10 mouse cellular contexts compared by ENCODE assay signal in the genomic region with DNA sequence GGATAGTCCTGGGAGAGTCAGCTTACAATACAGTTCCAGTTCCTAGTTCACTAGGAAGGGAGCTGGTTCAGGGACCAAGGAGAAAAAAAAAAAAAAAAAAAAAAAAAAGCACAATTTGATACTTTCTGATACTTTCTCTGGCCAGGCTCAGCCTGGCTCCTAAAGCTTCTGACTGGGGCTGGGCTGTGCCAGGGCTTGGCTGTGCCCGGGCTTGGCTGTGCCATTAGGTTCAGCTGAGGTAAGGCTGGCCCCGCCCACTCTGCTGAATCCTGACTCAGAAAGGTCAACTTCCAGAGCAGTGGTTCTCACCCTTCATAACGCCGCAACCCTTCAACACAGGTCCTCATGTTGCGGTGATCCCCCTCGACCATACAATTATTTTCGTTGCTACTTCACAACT. TPM values are rescaled to one million over a fixed set of nuclear protein-coding genes. Genes with fewer than 3 reads are reported as not detected.
A peak's percentile ranks its signal among the peaks of the same experiment; 100 is the strongest.
DNase-seq lines count a peak whose midpoint lies in the region; ATAC-seq and TF ChIP-seq lines count a peak whose summit lies in the region.
"Had no signal": no experiment of that assay in that cellular context is flagged by ENCODE, and none has a peak within 500 bp of the region (broad histone marks: within the 10 kb centered on the region; RNA-seq: fewer than 3 reads in every experiment).

No protein-coding gene starts in this region.

- TF ChIP-seq POLR2A in lung, adult 2 months (IDR thresholded peaks at IDR 0.05; ENCODE audit: borderline replicate concordance, extremely low read depth, low read depth, low read length) = no peak

- H3K9me3 ChIP-seq in midbrain, embryonic 15.5 days = no peaks in the 10 kb centered on the region
- no peaks in the 10 kb centered on the region for H3K9me3 ChIP-seq in midbrain, embryonic 10.5 days (replicated peaks)
- H3K9me3 ChIP-seq: limb, embryonic 12.5 days had no signal

- H3K36me3 ChIP-seq in midbrain, embryonic 15.5 days (replicated peaks) = no peaks in the 10 kb centered on the region
- H3K36me3 ChIP-seq in midbrain, embryonic 10.5 days = no peaks in the 10 kb centered on the region
- H3K36me3 ChIP-seq: limb, embryonic 12.5 days had no signal

- no peak for TF ChIP-seq CTCF in lung, adult 2 months (IDR thresholded peaks at IDR 0.05; ENCODE audit: insufficient read depth, low read length)

- WGBS in lung, adult 2 months = 70% methylated on average over 7 of the region's 7 CpGs
- WGBS in midbrain, embryonic 15.5 days = 90% methylated on average over 7 of the region's 7 CpGs
- WGBS in midbrain, embryonic 10.5 days = 93% methylated on average over 7 of the region's 7 CpGs

- H3K4me3 ChIP-seq in lung, adult 2 months (replicated peaks; ENCODE audit: extremely low read depth, low read depth, low read length) = no peak overlapping the region
- no peak overlapping the region for H3K4me3 ChIP-seq in midbrain, embryonic 15.5 days
- H3K4me3 ChIP-seq in midbrain, embryonic 10.5 days = no peak overlapping the region
- H3K4me3 ChIP-seq: limb, embryonic 12.5 days had no signal

- no peak overlapping the region for H3K4me2 ChIP-seq in midbrain, embryonic 15.5 days
- H3K4me2 ChIP-seq: limb, embryonic 12.5 days had no signal

- peak; percentile 77 to 79 for DNase-seq in lung, adult 18-20 months
- no peak for DNase-seq in lung, adult 2 months
- peak; percentile 97 for DNase-seq in adrenal gland, postnatal 36 days
- DNase-seq in heart, postnatal 14 days = peak; percentile 76 to 87
- peak; percentile 92 for DNase-seq in skeletal muscle tissue, adult 2 months (ENCODE audit: low read depth, low spot score)
- DNase-seq in midbrain, embryonic 10.5 days (ENCODE audit: low spot score) = no peak
- no peak for DNase-seq in T-cell, adult 2 months (ENCODE audit: low spot score)
- DNase-seq: right cerebral cortex, postnatal 4 days had no signal

- intact Hi-C loops in heart, postnatal 14 days (cut with DNase I) = no loop called here

- H3K4me1 ChIP-seq in lung, adult 2 months (ENCODE audit: control insufficient read depth, insufficient read depth, low read length) = no peaks in the 10 kb centered on the region
- H3K4me1 ChIP-seq in midbrain, embryonic 15.5 days = no peaks in the 10 kb centered on the region
- peaks cover 11% of the 10 kb centered on the region for H3K4me1 ChIP-seq in midbrain, embryonic 10.5 days

- H3K27ac ChIP-seq in midbrain, embryonic 15.5 days = no peak overlapping the region
- no peak overlapping the region for H3K27ac ChIP-seq in midbrain, embryonic 10.5 days (replicated peaks)
- H3K27ac ChIP-seq: limb, embryonic 12.5 days had no signal

- no peak for ATAC-seq in midbrain, embryonic 15.5 days (replicated peaks)

- no peaks in the 10 kb centered on the region for H3K27me3 ChIP-seq in midbrain, embryonic 15.5 days (replicated peaks)
- H3K27me3 ChIP-seq in midbrain, embryonic 10.5 days (ENCODE audit: low read depth, poor library complexity, severe bottlenecking) = no peaks in the 10 kb centered on the region
- H3K27me3 ChIP-seq: limb, embryonic 12.5 days had no signal

- H3K9ac ChIP-seq in midbrain, embryonic 15.5 days = no peak overlapping the region
- H3K9ac ChIP-seq: limb, embryonic 12.5 days had no signal

RNA-seq across cellular contexts. Expression of gene Rsph1, which starts 16.8 kb away (rescaled TPM):
- polyA plus RNA-seq in lung, adult 2 months (2012; rRNA removed) = 6.9 and 11.7 TPM in 2 replicates
- total RNA-seq in adrenal gland, postnatal 36 days (2021) = 1 to 10 TPM; 4.8 to 5.2 TPM
- total RNA-seq in heart, postnatal 14 days (2021) = 1 to 10 TPM; 1.5 to 1.6 TPM
- polyA plus RNA-seq in midbrain, embryonic 15.5 days (2015; fragmentation: Nextera tagmentation; extraction: Ambion mirVana) = 4.7 and 6.4 TPM in 2 replicates
- polyA plus RNA-seq in midbrain, embryonic 10.5 days (2016; fragmentation: Nextera tagmentation; extraction: Ambion mirVana) = 1.7 and 2.5 TPM in 2 replicates

RNA-seq across cellular contexts. Expression of gene Slc37a1, which starts 26.2 kb away (rescaled TPM):
- polyA plus RNA-seq in lung, adult 2 months (2012; rRNA removed) = 51.1 and 54.3 TPM in 2 replicates
- total RNA-seq in adrenal gland, postnatal 36 days (2021) = 1 to 10 TPM; 7.0 to 9.8 TPM
- total RNA-seq in heart, postnatal 14 days (2021) = 10 to 100 TPM; 11.7 to 12.3 TPM
- polyA plus RNA-seq in midbrain, embryonic 15.5 days (2015; fragmentation: Nextera tagmentation; extraction: Ambion mirVana) = 12.8 and 13.4 TPM in 2 replicates
- polyA plus RNA-seq in midbrain, embryonic 10.5 days (2016; fragmentation: Nextera tagmentation; extraction: Ambion mirVana) = 6.4 and 6.9 TPM in 2 replicates

RNA-seq across cellular contexts. Expression of gene Ubash3a, which starts 52.8 kb away (rescaled TPM):
- polyA plus RNA-seq in lung, adult 2 months (2012; rRNA removed) = 0.63 and 1.1 TPM in 2 replicates
- under 1 TPM in 1 of 2 experiments, not detected in 1; 0.07 TPM for total RNA-seq in adrenal gland, postnatal 36 days (2021)
- total RNA-seq in heart, postnatal 14 days (2021) = under 1 TPM; 0.22 to 0.85 TPM
- polyA plus RNA-seq in midbrain, embryonic 15.5 days (2015; fragmentation: Nextera tagmentation; extraction: Ambion mirVana) = not detected in 2 replicates
- 0.19 and 0.92 TPM in 2 replicates for polyA plus RNA-seq in midbrain, embryonic 10.5 days (2016; fragmentation: Nextera tagmentation; extraction: Ambion mirVana)

Comparison
In these comparisons a context has a peak if more than half of its experiments do, and no peak if none do; other contexts are left out.
1. DNase-seq: peak in lung, adult 18-20 months (2 of 2), adrenal gland, postnatal 36 days (2 of 2), heart, postnatal 14 days (2 of 2) and skeletal muscle tissue, adult 2 months (single experiment); none in lung, adult 2 months (single experiment), midbrain, embryonic 10.5 days (single experiment) and T-cell, adult 2 months (single experiment).